Mouse (Mus musculus) forebrain, embryonic 15.5 days (tissue): ENCODE data around the gene Rps6ka2. TPM values are rescaled to one million over a fixed set of nuclear protein-coding genes. Genes with fewer than 3 reads are reported as not detected.

Source experiments
- ATAC-seq: fragments of 200-750 bp; cut with Nextera tagmentation; replicated peaks from 2 replicates; pipeline ENCODE4 v1.8.0; 2017; ENCODE audit warnings: mild to moderate bottlenecking, moderate TSS enrichment, moderate library complexity
- H3K27ac ChIP-seq: fragments of 300-500 bp; sonication (generic); replicated peaks from 2 replicates; pipeline ENCODE4 v1.5.1; 2015; ENCODE audit warnings: mild to moderate bottlenecking, inconsistent platforms
- H3K27me3 ChIP-seq: fragments of 300-500 bp; sonication (generic); 2 replicates; pipeline ENCODE4 v1.6.1; 2015; ENCODE audit warnings: inconsistent platforms
- H3K36me3 ChIP-seq: fragments of 300-500 bp; sonication (generic); 2 replicates; pipeline ENCODE4 v1.6.1; 2015; ENCODE audit warnings: mild to moderate bottlenecking, inconsistent platforms
- H3K4me1 ChIP-seq: fragments of 300-500 bp; sonication (generic); 2 replicates; pipeline ENCODE4 v1.6.1; 2015; ENCODE audit warnings: inconsistent platforms
- H3K4me2 ChIP-seq: fragments of 300-500 bp; sonication (generic); replicated peaks from 2 replicates; pipeline ENCODE4 v1.6.1; 2015; ENCODE audit warnings: mild to moderate bottlenecking, inconsistent platforms
- H3K4me3 ChIP-seq: fragments of 300-500 bp; sonication (generic); 2 replicates; pipeline ENCODE4 v1.5.1; 2015; ENCODE audit warnings: mild to moderate bottlenecking, inconsistent platforms
- H3K9ac ChIP-seq: fragments of 300-500 bp; sonication (generic); replicated peaks from 2 replicates; pipeline ENCODE4 v1.6.1; 2015; ENCODE audit warnings: mild to moderate bottlenecking, inconsistent platforms
- H3K9me3 ChIP-seq: fragments of 300-500 bp; sonication (generic); 2 replicates; pipeline ENCODE4 v1.6.1; 2016; ENCODE audit warnings: inconsistent platforms
- WGBS: fragments of 180-500 bp; shearing (Covaris S2); methylation state at CpG from one replicate; pipeline ENCODE4 v1.1.7; 2015; ENCODE audit warnings: mixed read lengths; 5-methylcytosine and 5-hydroxymethylcytosine counted together
- polyA plus RNA-seq: library from polyadenylated mRNA; unstranded; fragments of >200 nt; fragmentation: Nextera tagmentation; extraction: Ambion mirVana; gene quantifications from 2 replicates; pipeline ENCODE4 v1.2.1, GENCODE M21; 2015

Rps6ka2 gene
- polyA plus RNA-seq, 1 experiment from 2014 or later = 23.0 TPM

- 91% methylated on average over 5 of the region's 5 CpGs for WGBS
These were observed 94.7 kb downstream of the Rps6ka2 start for GRCm38 (mm10) chr17:7264610-7265009.

GRCm38 (mm10) chr17:7265291-7265690 lies 95.4 kb downstream of the Rps6ka2 start:
- Histone ChIP-seq H3K36me3 (no peaks in the 10 kb centered on the region), H3K9me3 (no peaks in the 10 kb centered on the region), H3K27ac (no peak overlapping the region), H3K4me3 (no peak overlapping the region), H3K4me2 (no peak overlapping the region), H3K4me1 (peaks cover 27% of the 10 kb centered on the region), H3K27me3 (no peaks in the 10 kb centered on the region), H3K9ac (no peak overlapping the region)
- no peak for ATAC-seq
- WGBS = 77% methylated on average over 4 of the region's 4 CpGs

More at GRCm38 (mm10) chr17:7264610-7265009, 94.7 kb downstream of the Rps6ka2 start:
- H3K4me3 ChIP-seq = no peak overlapping the region
- no peak overlapping the region for H3K4me2 ChIP-seq
- H3K27ac ChIP-seq = no peak overlapping the region
- H3K36me3 ChIP-seq = no peaks in the 10 kb centered on the region
- peaks cover 27% of the 10 kb centered on the region for H3K4me1 ChIP-seq
- H3K9ac ChIP-seq = no peak overlapping the region
- H3K27me3 ChIP-seq = no peaks in the 10 kb centered on the region
- no peak for ATAC-seq
- H3K9me3 ChIP-seq = no peaks in the 10 kb centered on the region

GRCm38 (mm10) chr17:7265705-7266368 lies 95.9 kb downstream of the Rps6ka2 start:
- Histone ChIP-seq H3K36me3 (no peaks in the 10 kb centered on the region), H3K4me1 (peaks cover 27% of the 10 kb centered on the region), H3K27ac (peak overlapping the region; percentile 33; the same call in 1 of the 2 replicates), H3K9me3 (no peaks in the 10 kb centered on the region), H3K4me3 (no peak overlapping the region), H3K27me3 (no peaks in the 10 kb centered on the region), H3K9ac (no peak overlapping the region), H3K4me2 (no peak overlapping the region)
- no peak for ATAC-seq
- WGBS = 28% methylated on average over 12 of the region's 12 CpGs

DNA sequence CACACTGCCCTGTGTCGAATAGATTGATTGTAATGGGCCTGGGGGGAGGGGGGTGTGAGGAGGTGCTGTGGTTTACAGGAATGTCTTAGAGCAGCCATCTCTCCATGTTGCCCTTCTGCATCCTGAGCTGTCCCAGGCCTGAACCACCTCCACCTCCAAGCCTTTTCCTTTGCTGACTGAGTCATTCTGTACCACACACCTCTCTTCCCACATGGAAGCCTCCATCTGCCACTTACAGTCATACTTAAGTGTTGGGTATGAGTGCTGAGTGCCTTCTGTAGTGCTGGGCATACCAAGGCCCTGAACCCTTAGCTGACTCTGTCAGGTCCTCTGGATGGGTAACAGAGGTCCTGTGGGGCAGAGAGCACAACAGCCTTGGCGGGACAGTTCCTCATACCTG lies 97.9 kb downstream of the Rps6ka2 start:
- Histone ChIP-seq H3K27me3 (no peaks in the 10 kb centered on the region), H3K4me2 (no peak overlapping the region), H3K27ac (no peak overlapping the region), H3K9ac (no peak overlapping the region), H3K4me3 (no peak overlapping the region), H3K9me3 (no peaks in the 10 kb centered on the region), H3K4me1 (peaks cover 35% of the 10 kb centered on the region), H3K36me3 (no peaks in the 10 kb centered on the region)
- ATAC-seq = no peak
- WGBS = 92% methylated on average over 2 of the region's 2 CpGs

DNA sequence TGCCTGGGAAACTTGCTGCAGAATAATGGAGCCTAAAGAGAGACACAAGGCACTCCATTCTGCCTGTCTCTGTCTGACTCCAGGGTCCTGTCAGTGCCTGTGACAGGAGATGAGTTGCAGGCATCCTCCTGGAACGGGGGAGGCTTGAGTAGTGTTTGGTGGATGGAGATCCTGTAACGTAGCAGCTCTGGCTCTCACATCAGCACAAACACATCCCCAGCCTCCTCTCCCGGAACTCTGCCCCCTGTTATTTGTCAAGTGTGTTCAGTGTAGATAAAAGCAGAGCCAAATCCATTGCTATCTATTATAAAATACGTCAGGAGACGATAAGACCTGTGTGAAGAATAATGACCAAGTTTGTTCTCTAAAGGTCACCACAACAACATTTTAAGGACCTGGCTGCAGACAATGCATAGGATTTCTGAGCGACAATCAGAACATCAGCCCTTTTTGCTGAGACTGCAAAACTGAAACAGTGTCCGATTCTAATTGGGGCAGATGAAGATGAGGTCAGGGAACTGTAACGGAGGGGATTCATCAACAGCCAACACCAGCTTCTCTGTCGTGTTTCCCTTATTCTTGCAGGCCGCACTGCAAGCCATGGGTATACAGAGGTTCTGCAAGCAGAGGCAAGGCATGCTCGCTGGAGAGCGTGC lies 99.4 kb downstream of the Rps6ka2 start:
- Histone ChIP-seq H3K9ac (no peak overlapping the region), H3K36me3 (no peaks in the 10 kb centered on the region), H3K4me1 (peaks cover 38% of the 10 kb centered on the region), H3K9me3 (no peaks in the 10 kb centered on the region), H3K4me2 (no peak overlapping the region), H3K27me3 (no peaks in the 10 kb centered on the region), H3K27ac (no peak overlapping the region; the same call in 1 of the 2 replicates), H3K4me3 (no peak overlapping the region)
- WGBS = 67% methylated on average over 12 of the region's 12 CpGs
- ATAC-seq = no peak

GRCm38 (mm10) chr17:7270506-7270905 lies 100.6 kb downstream of the Rps6ka2 start:
- ATAC-seq = no peak
- Histone ChIP-seq H3K9me3 (no peaks in the 10 kb centered on the region), H3K9ac (no peak overlapping the region), H3K27ac (no peak overlapping the region), H3K4me2 (no peak overlapping the region), H3K4me3 (no peak overlapping the region), H3K36me3 (no peaks in the 10 kb centered on the region), H3K4me1 (peaks cover 35% of the 10 kb centered on the region), H3K27me3 (no peaks in the 10 kb centered on the region)
- 80% methylated on average over 8 of the region's 8 CpGs for WGBS

DNA sequence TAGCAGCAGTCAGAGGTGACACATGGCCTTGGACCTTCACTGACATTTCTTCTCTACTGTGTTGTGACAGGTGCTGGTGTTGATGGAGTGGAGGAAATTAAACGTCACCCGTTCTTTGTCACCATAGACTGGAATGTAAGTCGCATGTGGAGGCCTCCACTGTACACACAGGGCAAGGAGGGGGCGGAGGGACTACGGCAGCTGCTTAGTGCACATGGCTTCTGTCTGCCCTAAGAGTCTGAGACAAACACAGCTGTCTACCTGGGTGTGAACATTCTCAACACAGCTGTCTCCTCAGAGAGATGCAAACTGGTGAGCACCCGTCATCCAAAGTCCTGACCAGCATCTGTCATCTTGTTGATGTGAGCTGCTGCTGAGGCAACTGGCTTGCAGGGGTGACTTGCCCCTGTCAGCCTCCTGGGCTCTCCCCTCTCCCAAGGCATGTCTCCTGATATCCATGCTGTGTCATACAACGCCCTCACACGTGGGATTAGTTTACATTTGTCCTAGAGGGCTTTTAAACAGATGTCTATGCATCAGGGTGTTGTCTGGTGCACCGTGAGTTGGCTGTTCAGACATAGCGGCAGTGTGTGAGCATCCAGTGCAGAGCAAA lies 101.7 kb downstream of the Rps6ka2 start:
- Histone ChIP-seq H3K9me3 (no peaks in the 10 kb centered on the region), H3K4me2 (no peak overlapping the region), H3K9ac (no peak overlapping the region), H3K27me3 (no peaks in the 10 kb centered on the region), H3K4me3 (no peak overlapping the region), H3K36me3 (no peaks in the 10 kb centered on the region), H3K4me1 (peaks cover 24% of the 10 kb centered on the region), H3K27ac (no peak overlapping the region)
- WGBS = 64% methylated on average over 10 of the region's 10 CpGs
- ATAC-seq = peak; percentile 35; the same call in 1 of the 2 replicates

- Histone ChIP-seq H3K36me3 (peaks cover 5% of the 10 kb centered on the region; the same call in 1 of the 2 replicates), H3K9ac (no peak overlapping the region), H3K4me1 (peaks cover 17% of the 10 kb centered on the region), H3K9me3 (no peaks in the 10 kb centered on the region), H3K4me3 (no peak overlapping the region), H3K27ac (no peak overlapping the region), H3K4me2 (no peak overlapping the region), H3K27me3 (no peaks in the 10 kb centered on the region)
- ATAC-seq = no peak
- 64% methylated on average over 9 of the region's 9 CpGs for WGBS
These were observed 103.1 kb downstream of the Rps6ka2 start for GRCm38 (mm10) chr17:7273054-7273453.

GRCm38 (mm10) chr17:7273785-7274184 lies 103.9 kb downstream of the Rps6ka2 start:
- Histone ChIP-seq H3K27me3 (no peaks in the 10 kb centered on the region), H3K4me3 (no peak overlapping the region), H3K36me3 (peaks cover 5% of the 10 kb centered on the region; the same call in 1 of the 2 replicates), H3K4me1 (peaks cover 24% of the 10 kb centered on the region), H3K27ac (no peak overlapping the region), H3K4me2 (no peak overlapping the region), H3K9ac (no peak overlapping the region), H3K9me3 (no peaks in the 10 kb centered on the region)
- no peak for ATAC-seq
- WGBS = 92% methylated on average over 10 of the region's 10 CpGs

DNA sequence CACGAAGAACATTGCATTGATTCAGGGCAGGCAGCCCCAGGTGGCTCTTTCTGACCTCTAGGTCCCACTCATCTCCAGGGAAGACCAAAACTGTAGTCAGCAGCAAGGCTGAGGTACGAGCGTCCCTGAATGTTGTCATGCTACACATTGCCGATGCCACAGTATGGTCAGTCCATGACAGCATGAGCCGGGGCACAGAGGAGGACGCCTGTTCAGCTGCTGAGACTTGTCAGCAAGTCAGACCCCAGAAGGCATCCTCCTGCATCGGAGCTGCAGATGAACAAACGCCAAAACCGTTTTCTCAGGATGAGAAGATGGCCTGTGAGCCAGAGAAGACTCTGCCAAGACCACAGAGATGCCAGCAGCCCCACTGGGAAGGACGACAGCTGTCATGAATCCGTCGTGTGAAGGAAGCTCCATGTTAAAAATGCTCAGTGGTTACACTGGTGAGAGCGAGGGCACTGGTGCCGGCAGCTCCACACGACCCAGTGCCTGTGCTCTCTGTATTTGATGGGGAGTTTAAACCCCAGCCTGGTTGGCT lies 108.9 kb downstream of the Rps6ka2 start:
- peak; percentile 41 for ATAC-seq

DNA sequence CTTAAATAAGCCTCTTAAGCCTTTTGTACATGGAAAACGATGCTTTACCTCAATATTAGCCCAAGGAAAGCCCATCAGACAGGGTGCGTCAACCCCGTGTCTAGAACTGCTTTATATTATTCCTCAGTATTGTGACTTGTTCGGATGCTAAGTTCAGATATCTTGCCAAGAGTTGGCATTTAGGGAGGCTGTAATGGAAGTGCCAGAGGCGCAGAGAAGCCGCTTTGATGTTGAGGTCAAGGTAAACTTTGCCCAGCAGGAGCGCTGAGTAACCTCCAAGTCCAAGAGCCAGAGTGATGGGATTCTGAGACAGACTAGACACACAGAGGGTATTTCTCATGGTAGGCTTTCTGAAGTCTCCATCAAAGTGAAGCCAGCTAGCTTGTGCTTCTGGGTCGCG lies 109.3 kb downstream of the Rps6ka2 start:
- Histone ChIP-seq H3K27ac (peak overlapping the region; percentile 67; the same call in 1 of the 2 replicates), H3K36me3 (peaks cover 7% of the 10 kb centered on the region; the same call in 1 of the 2 replicates), H3K4me2 (no peak overlapping the region), H3K4me3 (no peak overlapping the region), H3K9ac (no peak overlapping the region), H3K27me3 (no peaks in the 10 kb centered on the region), H3K4me1 (peaks cover 10% of the 10 kb centered on the region), H3K9me3 (no peaks in the 10 kb centered on the region)
- WGBS = 84% methylated on average over 9 of the region's 9 CpGs
- no peak for ATAC-seq

More for the DNA sequence above, 108.9 kb downstream of the Rps6ka2 start:
- Histone ChIP-seq H3K4me2 (no peak overlapping the region), H3K9me3 (no peaks in the 10 kb centered on the region), H3K27me3 (no peaks in the 10 kb centered on the region), H3K27ac (peak overlapping the region; percentile 67), H3K4me3 (no peak overlapping the region), H3K36me3 (peaks cover 7% of the 10 kb centered on the region; the same call in 1 of the 2 replicates), H3K9ac (no peak overlapping the region), H3K4me1 (peaks cover 10% of the 10 kb centered on the region)
- WGBS = 77% methylated on average over 15 of the region's 15 CpGs
